Mouse (Mus musculus): ENCODE data around the gene Vwf. TPM values are rescaled to one million over a fixed set of nuclear protein-coding genes. Genes with fewer than 3 reads are reported as not detected.

Gene Vwf
- polyA plus RNA-seq, 1 experiment: 3.2 TPM

- no peaks in the 10 kb centered on the region for H3K27me3 ChIP-seq (ENCODE audit: control insufficient read depth, insufficient read depth, low read length, poor library complexity, severe bottlenecking)
- peaks cover 4% of the 10 kb centered on the region for H3K4me1 ChIP-seq (ENCODE audit: control insufficient read depth, insufficient read depth, low read length)
- H3K9me3 ChIP-seq (replicated peaks; ENCODE audit: control insufficient read depth, insufficient read depth, low read length, poor library complexity, severe bottlenecking): no peaks in the 10 kb centered on the region
- H3K27ac ChIP-seq (ENCODE audit: insufficient read depth, low read length): no peak overlapping the region
- no peaks in the 10 kb centered on the region for H3K36me3 ChIP-seq (ENCODE audit: control insufficient read depth, insufficient read depth, low read length, poor library complexity, severe bottlenecking)
- TF ChIP-seq CTCF (IDR thresholded peaks at IDR 0.05; ENCODE audit: low read depth, low read length) (no peak), POLR2A (IDR thresholded peaks at IDR 0.05; ENCODE audit: insufficient read depth, low read length) (no peak), EP300 (IDR thresholded peaks at IDR 0.05; ENCODE audit: insufficient read depth, low read depth, low read length) (no peak)
- no peak overlapping the region for H3K9ac ChIP-seq (ENCODE audit: low read depth, poor library complexity, severe bottlenecking)
- no peak overlapping the region for H3K4me3 ChIP-seq (ENCODE audit: low read depth, low read length)
These were observed 18.8 kb downstream of the Vwf start for GRCm38 (mm10) chr6:125565326-125565725.

DNA sequence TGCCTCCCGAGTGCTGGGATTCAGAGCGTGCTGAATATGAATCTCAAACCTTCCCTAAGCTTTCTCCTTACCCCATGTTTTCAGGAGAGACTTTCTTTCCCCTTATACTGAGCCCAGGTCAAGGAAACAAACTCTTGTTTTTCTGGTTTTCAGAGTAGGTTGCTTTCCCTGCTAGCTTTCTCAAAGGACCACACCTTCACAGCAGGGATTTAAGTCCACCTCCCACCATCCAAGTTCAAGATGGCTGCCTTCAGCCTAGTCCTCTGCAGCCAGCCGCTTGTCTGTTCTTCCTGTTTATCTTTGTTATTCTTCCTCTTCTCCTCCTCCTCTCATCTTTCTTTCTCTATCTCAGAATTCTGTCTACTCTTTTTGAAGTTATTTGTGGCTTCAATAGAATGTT lies 20.1 kb downstream of the Vwf start:
- TF ChIP-seq CTCF (IDR thresholded peaks at IDR 0.05; ENCODE audit: low read depth, low read length) (no peak), POLR2A (IDR thresholded peaks at IDR 0.05; ENCODE audit: insufficient read depth, low read length) (no peak), EP300 (IDR thresholded peaks at IDR 0.05; ENCODE audit: insufficient read depth, low read depth, low read length) (no peak)
- Histone ChIP-seq H3K4me3 (ENCODE audit: low read depth, low read length) (no peak overlapping the region), H3K9ac (ENCODE audit: low read depth, poor library complexity, severe bottlenecking) (no peak overlapping the region), H3K27me3 (ENCODE audit: control insufficient read depth, insufficient read depth, low read length, poor library complexity, severe bottlenecking) (no peaks in the 10 kb centered on the region), H3K4me1 (ENCODE audit: control insufficient read depth, insufficient read depth, low read length) (peaks cover 4% of the 10 kb centered on the region), H3K9me3 (replicated peaks; ENCODE audit: control insufficient read depth, insufficient read depth, low read length, poor library complexity, severe bottlenecking) (no peaks in the 10 kb centered on the region), H3K36me3 (ENCODE audit: control insufficient read depth, insufficient read depth, low read length, poor library complexity, severe bottlenecking) (no peaks in the 10 kb centered on the region), H3K27ac (ENCODE audit: insufficient read depth, low read length) (no peak overlapping the region)

DNA sequence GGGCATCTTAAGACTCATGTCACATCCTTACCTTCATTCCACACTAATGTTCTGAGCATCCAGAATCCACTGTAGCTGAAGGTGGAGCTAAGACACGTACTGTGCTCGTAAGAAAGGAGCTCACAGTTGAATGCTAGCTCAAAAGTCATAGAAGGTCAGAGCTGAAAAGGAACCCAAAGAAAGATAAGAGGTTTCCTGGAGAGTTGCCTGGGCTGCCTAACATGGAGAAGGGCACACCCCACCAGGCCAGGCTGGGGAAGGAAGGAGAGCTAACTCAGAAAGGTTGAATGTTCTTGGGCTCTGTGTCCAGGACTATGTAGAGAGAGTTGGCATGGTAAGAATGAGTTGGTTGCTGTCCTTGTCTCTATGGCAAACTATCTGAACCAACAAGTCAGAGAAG lies 21.8 kb downstream of the Vwf start:
- H3K27ac ChIP-seq (ENCODE audit: insufficient read depth, low read length): no peak overlapping the region
- no peaks in the 10 kb centered on the region for H3K36me3 ChIP-seq (ENCODE audit: control insufficient read depth, insufficient read depth, low read length, poor library complexity, severe bottlenecking)
- no peaks in the 10 kb centered on the region for H3K9me3 ChIP-seq (replicated peaks; ENCODE audit: control insufficient read depth, insufficient read depth, low read length, poor library complexity, severe bottlenecking)
- H3K9ac ChIP-seq (ENCODE audit: low read depth, poor library complexity, severe bottlenecking): no peak overlapping the region
- TF ChIP-seq CTCF (IDR thresholded peaks at IDR 0.05; ENCODE audit: low read depth, low read length): no peak
- no peak for TF ChIP-seq POLR2A (IDR thresholded peaks at IDR 0.05; ENCODE audit: insufficient read depth, low read length)
- TF ChIP-seq EP300 (IDR thresholded peaks at IDR 0.05; ENCODE audit: insufficient read depth, low read depth, low read length): no peak
- no peaks in the 10 kb centered on the region for H3K27me3 ChIP-seq (ENCODE audit: control insufficient read depth, insufficient read depth, low read length, poor library complexity, severe bottlenecking)
- H3K4me1 ChIP-seq (ENCODE audit: control insufficient read depth, insufficient read depth, low read length): peaks cover 4% of the 10 kb centered on the region
- H3K4me3 ChIP-seq (ENCODE audit: low read depth, low read length): no peak overlapping the region

GRCm38 (mm10) chr6:125572291-125573188 lies 26.0 kb downstream of the Vwf start:
- H3K9ac ChIP-seq (ENCODE audit: low read depth, poor library complexity, severe bottlenecking): peak overlapping the region; percentile 35; the same call in 1 of the 2 replicates
- no peaks in the 10 kb centered on the region for H3K9me3 ChIP-seq (replicated peaks; ENCODE audit: control insufficient read depth, insufficient read depth, low read length, poor library complexity, severe bottlenecking)
- H3K4me1 ChIP-seq (ENCODE audit: control insufficient read depth, insufficient read depth, low read length): peaks cover 5% of the 10 kb centered on the region
- peak overlapping the region; percentile 59 for H3K4me3 ChIP-seq (ENCODE audit: low read depth, low read length)
- TF ChIP-seq EP300 (IDR thresholded peaks at IDR 0.05; ENCODE audit: insufficient read depth, low read depth, low read length) (no peak), POLR2A (IDR thresholded peaks at IDR 0.05; ENCODE audit: insufficient read depth, low read length) (no peak), CTCF (IDR thresholded peaks at IDR 0.05; ENCODE audit: low read depth, low read length) (no peak)
- H3K27me3 ChIP-seq (ENCODE audit: control insufficient read depth, insufficient read depth, low read length, poor library complexity, severe bottlenecking): no peaks in the 10 kb centered on the region
- H3K36me3 ChIP-seq (ENCODE audit: control insufficient read depth, insufficient read depth, low read length, poor library complexity, severe bottlenecking): no peaks in the 10 kb centered on the region
- H3K27ac ChIP-seq (ENCODE audit: insufficient read depth, low read length): peak overlapping the region; percentile 49

- peak overlapping the region; percentile 35; the same call in 1 of the 2 replicates for H3K9ac ChIP-seq (ENCODE audit: low read depth, poor library complexity, severe bottlenecking)
- H3K27me3 ChIP-seq (ENCODE audit: control insufficient read depth, insufficient read depth, low read length, poor library complexity, severe bottlenecking): no peaks in the 10 kb centered on the region
- H3K9me3 ChIP-seq (replicated peaks; ENCODE audit: control insufficient read depth, insufficient read depth, low read length, poor library complexity, severe bottlenecking): no peaks in the 10 kb centered on the region
- H3K36me3 ChIP-seq (ENCODE audit: control insufficient read depth, insufficient read depth, low read length, poor library complexity, severe bottlenecking): no peaks in the 10 kb centered on the region
- TF ChIP-seq POLR2A (IDR thresholded peaks at IDR 0.05; ENCODE audit: insufficient read depth, low read length) (peak; percentile 51), CTCF (IDR thresholded peaks at IDR 0.05; ENCODE audit: low read depth, low read length) (no peak)
- peak overlapping the region; percentile 49 for H3K27ac ChIP-seq (ENCODE audit: insufficient read depth, low read length)
- peaks cover 5% of the 10 kb centered on the region for H3K4me1 ChIP-seq (ENCODE audit: control insufficient read depth, insufficient read depth, low read length)
- peak overlapping the region; percentile 59 for H3K4me3 ChIP-seq (ENCODE audit: low read depth, low read length)
These were observed 26.8 kb downstream of the Vwf start for GRCm38 (mm10) chr6:125573189-125573928.

Measured in ES-Bruce4 (cell line).